In genomic region chr5:120567253-120567701, GRCm38 (mm10) we compare ENCODE assay signal across 8 mouse cellular contexts. TPM values are rescaled to one million over a fixed set of nuclear protein-coding genes. Genes with fewer than 3 reads are reported as not detected.
A peak's percentile ranks its signal among the peaks of the same experiment; 100 is the strongest.
DNase-seq lines count a peak whose midpoint lies in the region; ATAC-seq lines count a peak whose summit lies in the region.

No protein-coding gene starts in this region.

- peak; percentile 20 for ATAC-seq in hindbrain, embryonic 15.5 days (ENCODE audit: low FRiP score, low read depth)
- ATAC-seq in limb, embryonic 15.5 days (ENCODE audit: insufficient number of reproducible peaks, low FRiP score, low TSS enrichment, low read depth): peak; percentile 41
- ATAC-seq in neural tube, embryonic 13.5 days (ENCODE audit: low read depth): peak; percentile 66

- no peak overlapping the region for H3K4me3 ChIP-seq in hindbrain, embryonic 15.5 days
- no peak overlapping the region for H3K4me3 ChIP-seq in limb, embryonic 15.5 days
- no peak overlapping the region for H3K4me3 ChIP-seq in neural tube, embryonic 13.5 days

- no peaks in the 10 kb centered on the region for H3K36me3 ChIP-seq in hindbrain, embryonic 15.5 days
- H3K36me3 ChIP-seq in limb, embryonic 15.5 days: no peaks in the 10 kb centered on the region
- H3K36me3 ChIP-seq in neural tube, embryonic 13.5 days: no peaks in the 10 kb centered on the region

- H3K4me2 ChIP-seq in hindbrain, embryonic 15.5 days: peak overlapping the region; percentile 16
- peak overlapping the region; percentile 24; the same call in 1 of the 2 replicates for H3K4me2 ChIP-seq in limb, embryonic 15.5 days
- H3K4me2 ChIP-seq in neural tube, embryonic 13.5 days: peak overlapping the region; percentile 39

- peak; percentile 31 for DNase-seq in ZHBTc4 (ENCODE audit: low read depth, low spot score)
- DNase-seq in cerebellum, adult 9-11 months: peak; percentile 74
- peak; percentile 63 to 72 for DNase-seq in gastrocnemius, adult 8-10 months (ENCODE audit: low spot score in 2 of 2)
- no peak for DNase-seq in thymus, postnatal 25 days
- no peak for DNase-seq in layer of hippocampus, adult 11-12 months (ENCODE audit: low spot score)

- H3K9ac ChIP-seq in hindbrain, embryonic 15.5 days: peak overlapping the region; percentile 29; the same call in 1 of the 2 replicates
- H3K9ac ChIP-seq in limb, embryonic 15.5 days: 0 out of 2 replicates have a peak overlapping the region, but pooled peaks have one; percentile 4
- H3K9ac ChIP-seq in neural tube, embryonic 13.5 days: peak overlapping the region; percentile 47

- peak overlapping the region; percentile 88 for H3K27ac ChIP-seq in hindbrain, embryonic 15.5 days (replicated peaks)
- peak overlapping the region; percentile 83 for H3K27ac ChIP-seq in limb, embryonic 15.5 days
- H3K27ac ChIP-seq in neural tube, embryonic 13.5 days (replicated peaks): peak overlapping the region; percentile 96

- peaks cover 86% of the 10 kb centered on the region for H3K4me1 ChIP-seq in hindbrain, embryonic 15.5 days (replicated peaks)
- H3K4me1 ChIP-seq in limb, embryonic 15.5 days: peaks cover 94% of the 10 kb centered on the region
- peaks cover 97% of the 10 kb centered on the region for H3K4me1 ChIP-seq in neural tube, embryonic 13.5 days (replicated peaks)

- WGBS in hindbrain, embryonic 15.5 days: 7% methylated on average over 21 of the region's 21 CpGs
- 9% methylated on average over 21 of the region's 21 CpGs for WGBS in limb, embryonic 15.5 days
- 6% methylated on average over 21 of the region's 21 CpGs for WGBS in neural tube, embryonic 13.5 days

- H3K27me3 ChIP-seq in hindbrain, embryonic 15.5 days: no peaks in the 10 kb centered on the region
- H3K27me3 ChIP-seq in limb, embryonic 15.5 days: no peaks in the 10 kb centered on the region
- H3K27me3 ChIP-seq in neural tube, embryonic 13.5 days: no peaks in the 10 kb centered on the region

- H3K9me3 ChIP-seq in hindbrain, embryonic 15.5 days: no peaks in the 10 kb centered on the region
- no peaks in the 10 kb centered on the region for H3K9me3 ChIP-seq in limb, embryonic 15.5 days
- H3K9me3 ChIP-seq in neural tube, embryonic 13.5 days: no peaks in the 10 kb centered on the region

RNA-seq across cellular contexts. Expression of gene Tpcn1, which starts 21.2 kb away (rescaled TPM):
- 10 to 100 TPM; 39.3 to 42.7 (median 41.5) TPM for total RNA-seq in gastrocnemius, adult 8-10 months (2022)
- polyA plus RNA-seq in hindbrain, embryonic 15.5 days (2015; fragmentation: Nextera tagmentation; extraction: Ambion mirVana): 18.1 and 19.7 TPM in 2 replicates
- polyA plus RNA-seq in limb, embryonic 15.5 days (2015; fragmentation: Nextera tagmentation; extraction: Ambion mirVana): 25.4 and 25.8 TPM in 2 replicates
- 22.4 and 22.5 TPM in 2 replicates for polyA plus RNA-seq in neural tube, embryonic 13.5 days (2015; fragmentation: Nextera tagmentation; extraction: Ambion mirVana)

RNA-seq across cellular contexts. Expression of gene Iqcd, which starts 21.5 kb away (rescaled TPM):
- total RNA-seq in gastrocnemius, adult 8-10 months (2022): not detected
- 1.6 and 2.3 TPM in 2 replicates for polyA plus RNA-seq in hindbrain, embryonic 15.5 days (2015; fragmentation: Nextera tagmentation; extraction: Ambion mirVana)
- polyA plus RNA-seq in limb, embryonic 15.5 days (2015; fragmentation: Nextera tagmentation; extraction: Ambion mirVana): 0.38 TPM in 2 replicates
- polyA plus RNA-seq in neural tube, embryonic 13.5 days (2015; fragmentation: Nextera tagmentation; extraction: Ambion mirVana): 0.94 and 1.0 TPM in 2 replicates

RNA-seq across cellular contexts. Expression of gene Rita1, which starts 45.1 kb away (rescaled TPM):
- total RNA-seq in gastrocnemius, adult 8-10 months (2022): 1 to 10 TPM; 4.9 to 8.3 (median 6.4) TPM
- 28.7 and 31.1 TPM in 2 replicates for polyA plus RNA-seq in hindbrain, embryonic 15.5 days (2015; fragmentation: Nextera tagmentation; extraction: Ambion mirVana)
- polyA plus RNA-seq in limb, embryonic 15.5 days (2015; fragmentation: Nextera tagmentation; extraction: Ambion mirVana): 13.8 TPM in 2 replicates
- 19.9 and 25.1 TPM in 2 replicates for polyA plus RNA-seq in neural tube, embryonic 13.5 days (2015; fragmentation: Nextera tagmentation; extraction: Ambion mirVana)

RNA-seq across cellular contexts. Expression of gene Ddx54, which starts 45.3 kb away (rescaled TPM):
- total RNA-seq in gastrocnemius, adult 8-10 months (2022): 10 to 100 TPM; 16.7 to 19.7 (median 17.3) TPM
- polyA plus RNA-seq in hindbrain, embryonic 15.5 days (2015; fragmentation: Nextera tagmentation; extraction: Ambion mirVana): 37.9 and 41.3 TPM in 2 replicates
- polyA plus RNA-seq in limb, embryonic 15.5 days (2015; fragmentation: Nextera tagmentation; extraction: Ambion mirVana): 39.4 and 41.7 TPM in 2 replicates
- 44.6 and 45.7 TPM in 2 replicates for polyA plus RNA-seq in neural tube, embryonic 13.5 days (2015; fragmentation: Nextera tagmentation; extraction: Ambion mirVana)

RNA-seq across cellular contexts. Expression of gene Slc8b1, which starts 56.3 kb away (rescaled TPM):
- 10 to 100 TPM in 1 of 4 experiments, 1 to 10 TPM in 3; 6.0 to 10.7 (median 6.5) TPM for total RNA-seq in gastrocnemius, adult 8-10 months (2022)
- polyA plus RNA-seq in hindbrain, embryonic 15.5 days (2015; fragmentation: Nextera tagmentation; extraction: Ambion mirVana): 2.4 and 2.9 TPM in 2 replicates
- 12.0 and 13.4 TPM in 2 replicates for polyA plus RNA-seq in limb, embryonic 15.5 days (2015; fragmentation: Nextera tagmentation; extraction: Ambion mirVana)
- polyA plus RNA-seq in neural tube, embryonic 13.5 days (2015; fragmentation: Nextera tagmentation; extraction: Ambion mirVana): 3.0 and 3.6 TPM in 2 replicates

Comparison
In these comparisons a context has a peak if more than half of its experiments do, and no peak if none do; other contexts are left out.
1. DNase-seq: peak in ZHBTc4 (single experiment), cerebellum, adult 9-11 months (single experiment) and gastrocnemius, adult 8-10 months (2 of 2); none in thymus, postnatal 25 days (single experiment) and layer of hippocampus, adult 11-12 months (single experiment).
2. Peak in every context shown above with its lines, with median percentiles within 50 percentile points of each other: ATAC-seq, H3K27ac ChIP-seq, H3K4me2 ChIP-seq and H3K9ac ChIP-seq.